Mouse (Mus musculus) limb, embryonic 14.5 days (tissue): Measurements from ENCODE around the gene S100a16. TPM values are rescaled to one million over a fixed set of nuclear protein-coding genes. Genes with fewer than 3 reads are reported as not detected.

Experiments
- ATAC-seq: fragments of 200-750 bp; cut with Nextera tagmentation; 2 replicates; pipeline ENCODE4 v1.8.0; 2017; ENCODE audit warnings: low read depth, moderate number of reproducible peaks, moderate TSS enrichment; ENCODE audit not compliant: low FRiP score
- DNase-seq: peaks from one replicate; pipeline ENCODE4 v3.0.0-alpha.2; 2015; ENCODE audit warnings: low spot score
- H3K27ac ChIP-seq: fragments of 300-500 bp; sonication (generic); replicated peaks from 2 replicates; pipeline ENCODE4 v1.5.1; 2014; ENCODE audit warnings: low read depth, mild to moderate bottlenecking, low read length, moderate library complexity, mixed read lengths
- H3K27me3 ChIP-seq: fragments of 300-500 bp; sonication (generic); 2 replicates; pipeline ENCODE4 v1.6.1; 2014; ENCODE audit warnings: low read length, mixed read lengths; ENCODE audit not compliant: control insufficient read depth, insufficient read depth
- H3K36me3 ChIP-seq: fragments of 300-500 bp; sonication (generic); 2 replicates; pipeline ENCODE4 v1.6.1; 2014; ENCODE audit warnings: mild to moderate bottlenecking, low read length, moderate library complexity, mixed read lengths; ENCODE audit not compliant: control insufficient read depth, insufficient read depth
- H3K4me1 ChIP-seq: fragments of 300-500 bp; sonication (generic); 2 replicates; pipeline ENCODE4 v1.6.1; 2014; ENCODE audit warnings: antibody characterized with exemption, low read length, mixed read lengths; ENCODE audit not compliant: control insufficient read depth, insufficient read depth
- H3K4me2 ChIP-seq: fragments of 300-500 bp; sonication (generic); replicated peaks from 2 replicates; pipeline ENCODE4 v1.6.1; 2014; ENCODE audit warnings: low read depth, mild to moderate bottlenecking, low read length, moderate library complexity; ENCODE audit not compliant: severe bottlenecking
- H3K4me3 ChIP-seq: fragments of 300-500 bp; sonication (generic); replicated peaks from 2 replicates; pipeline ENCODE4 v1.5.1; 2014; ENCODE audit warnings: low read length
- H3K9ac ChIP-seq: fragments of 300-500 bp; sonication (generic); 2 replicates; pipeline ENCODE4 v1.6.1; 2014; ENCODE audit warnings: mild to moderate bottlenecking, low read depth, low read length, moderate library complexity; ENCODE audit not compliant: severe bottlenecking
- H3K9me3 ChIP-seq: fragments of 300-500 bp; sonication (generic); 2 replicates; pipeline ENCODE4 v1.6.1; 2016; ENCODE audit warnings: low read length; ENCODE audit not compliant: control insufficient read depth
- POLR2A ChIP-seq: fragments of 200-500 bp; IDR thresholded peaks from 2 replicates; pipeline ENCODE4 v1.8.0; 2012; ENCODE audit warnings: inconsistent platforms, mild to moderate bottlenecking, moderate library complexity, borderline replicate concordance; ENCODE audit not compliant: insufficient read depth, insufficient read length; ENCODE audit errors: extremely low read depth
- WGBS: fragments of 180-500 bp; shearing (Covaris S2); extraction: QIAGEN DNeasy Blood & Tissue Kit; methylation state at CpG from one replicate; pipeline ENCODE4 v1.1.7; 2014; 5-methylcytosine and 5-hydroxymethylcytosine counted together
- polyA plus RNA-seq, 2 experiments: library from polyadenylated mRNA; depleted of rRNA in 1 of 2; stranded (reverse) in 1 of 2; unstranded in 1 of 2; fragments of >200 nt; fragmentation: Nextera tagmentation in 1 of 2; extraction: Ambion mirVana in 1 of 2; gene quantifications; 2 replicates each; pipeline versions ENCODE4 v1.2.1 to v1.2.3; 2012 to 2014

The S100a16 gene
- polyA plus RNA-seq, 2 experiments = 88.6 to 269 TPM

- H3K9me3 ChIP-seq = no peaks in the 10 kb centered on the region
- DNase-seq = no peak
- H3K4me2 ChIP-seq = peak overlapping the region; percentile 52
- peak overlapping the region; percentile 95 for H3K4me3 ChIP-seq
- peaks cover 10% of the 10 kb centered on the region for H3K4me1 ChIP-seq
- peak overlapping the region; percentile 91 for H3K27ac ChIP-seq
- peak overlapping the region; percentile 98 for H3K9ac ChIP-seq
- no peak for TF ChIP-seq POLR2A
- H3K27me3 ChIP-seq = no peaks in the 10 kb centered on the region
- peaks cover 40% of the 10 kb centered on the region for H3K36me3 ChIP-seq
- WGBS = 3% methylated on average over 20 of the region's 20 CpGs
- ATAC-seq = no peak
Measured at GRCm38 (mm10) chr3:90508287-90508949, 28.6 kb upstream of the S100a16 start.

- H3K27ac ChIP-seq = peak within 1 kb of the TSS; percentile 91
- peaks cover 34% of the 10 kb centered on the region for H3K36me3 ChIP-seq
- H3K27me3 ChIP-seq = no peaks in the 10 kb centered on the region
- H3K4me2 ChIP-seq = peak within 1 kb of the TSS; percentile 52
- DNase-seq = peak; percentile 99
- under 1% methylated on average over 51 of the region's 66 CpGs for WGBS
- peaks cover 13% of the 10 kb centered on the region for H3K4me1 ChIP-seq
- peak within 1 kb of the TSS; percentile 95 for H3K4me3 ChIP-seq
- H3K9ac ChIP-seq = peak within 1 kb of the TSS; percentile 98
- no peaks in the 10 kb centered on the region for H3K9me3 ChIP-seq
- TF ChIP-seq POLR2A = 0 out of 2 replicates have a peak, but pooled peaks have one; percentile 56
- ATAC-seq = peak; percentile 94
Measured at GRCm38 (mm10) chr3:90508950-90509746, 27.9 kb upstream of the S100a16 start, which contains the start of gene Chtop. Chtop (minus strand) TSS chr3:90509498.

DNA sequence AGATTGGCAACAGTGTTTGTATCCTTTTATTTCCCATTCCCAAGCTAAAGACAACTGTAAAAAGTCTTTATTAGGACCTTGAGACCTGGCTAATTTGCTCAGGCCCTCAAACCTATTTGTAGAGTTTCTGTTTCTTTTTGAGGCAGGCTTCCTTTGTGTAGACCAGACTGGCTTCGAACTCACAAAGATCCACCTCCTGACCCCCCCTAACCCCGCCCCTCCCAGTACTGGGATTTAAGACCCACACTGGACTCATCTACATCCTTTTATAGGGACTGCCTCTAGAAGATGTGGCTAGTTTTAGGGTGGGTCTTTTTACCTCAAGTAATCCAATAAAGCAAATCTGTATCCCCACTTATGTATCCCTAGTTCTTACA lies 27.3 kb upstream of the S100a16 start:
- no peak overlapping the region for H3K9ac ChIP-seq
- ATAC-seq (peak; percentile 3; the same call in 1 of the 2 replicates), DNase-seq (no peak)
- TF ChIP-seq POLR2A = no peak
- H3K36me3 ChIP-seq = peaks cover 28% of the 10 kb centered on the region
- peaks cover 15% of the 10 kb centered on the region for H3K4me1 ChIP-seq
- H3K27me3 ChIP-seq = no peaks in the 10 kb centered on the region
- H3K4me2 ChIP-seq = peak overlapping the region; percentile 42
- WGBS = 32% methylated on average over 2 of the region's 2 CpGs
- H3K27ac ChIP-seq = 0 out of 2 replicates have a peak overlapping the region, but pooled peaks have one; percentile 91
- peak overlapping the region; percentile 95 for H3K4me3 ChIP-seq
- H3K9me3 ChIP-seq = no peaks in the 10 kb centered on the region

GRCm38 (mm10) chr3:90512276-90512675 lies 24.8 kb upstream of the S100a16 start:
- H3K4me1 ChIP-seq = peaks cover 21% of the 10 kb centered on the region
- H3K4me3 ChIP-seq = no peak overlapping the region
- H3K4me2 ChIP-seq = no peak overlapping the region
- peaks cover 3% of the 10 kb centered on the region; the same call in 1 of the 2 replicates for H3K36me3 ChIP-seq
- no peaks in the 10 kb centered on the region for H3K27me3 ChIP-seq
- H3K27ac ChIP-seq = no peak overlapping the region
- 81% methylated on average over 5 of the region's 5 CpGs for WGBS
- no peak for ATAC-seq
- DNase-seq = no peak
- H3K9me3 ChIP-seq = no peaks in the 10 kb centered on the region
- no peak overlapping the region for H3K9ac ChIP-seq
- TF ChIP-seq POLR2A = no peak

DNA sequence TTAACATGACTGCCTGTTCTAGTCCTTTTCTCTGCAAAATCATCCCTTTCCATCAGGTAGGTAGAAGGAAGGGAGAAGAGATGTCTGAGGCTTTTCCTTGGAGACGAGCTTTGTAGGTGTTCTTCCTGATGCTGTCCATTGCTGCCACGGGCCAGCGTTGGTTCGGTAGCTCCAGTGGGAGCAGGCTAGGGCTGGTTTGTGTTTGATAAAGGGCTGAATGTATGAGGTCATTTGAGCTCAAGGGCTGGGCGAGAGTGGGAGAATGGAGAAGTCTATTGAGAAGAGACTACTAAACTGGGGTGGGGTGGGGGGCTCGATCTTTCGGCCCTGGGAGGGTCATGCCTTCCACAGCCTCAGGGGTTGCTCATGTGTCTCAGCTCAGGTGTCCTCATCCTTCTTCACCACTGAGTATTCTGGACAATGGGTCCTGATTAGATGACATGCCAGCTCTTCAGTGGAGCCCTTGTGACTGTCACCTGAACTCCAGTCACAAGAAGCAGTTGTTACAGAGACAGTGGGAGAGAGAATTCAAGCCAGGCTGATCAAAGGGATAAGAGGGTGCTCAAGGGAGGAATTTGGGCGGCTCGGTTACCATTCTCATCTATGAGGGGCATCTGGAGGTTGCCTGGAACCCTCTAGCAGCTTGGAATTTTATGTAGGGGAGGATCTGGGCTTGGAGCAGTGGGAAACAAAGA lies 24.0 kb upstream of the S100a16 start:
- 81% methylated on average over 9 of the region's 9 CpGs for WGBS
- Histone ChIP-seq H3K36me3 (no peaks in the 10 kb centered on the region), H3K4me1 (peaks cover 13% of the 10 kb centered on the region), H3K4me2 (peak overlapping the region; percentile 84; the same call in 1 of the 2 replicates), H3K9me3 (no peaks in the 10 kb centered on the region), H3K9ac (no peak overlapping the region), H3K4me3 (no peak overlapping the region), H3K27me3 (no peaks in the 10 kb centered on the region), H3K27ac (no peak overlapping the region)
- no peak for TF ChIP-seq POLR2A
- no peak for ATAC-seq
- DNase-seq = no peak
